Mouse (Mus musculus): ENCODE data around the gene Hnrnpa1.
"Not testable (repeated sequence)": the region's sequence is repeated elsewhere in the genome, so short reads cannot be mapped to it uniquely, and the experiment has no call there.

The Hnrnpa1 gene

GRCm38 (mm10) chr15:103241071-103242018 lies 1.1 kb downstream of the Hnrnpa1 start:
- DNase-seq: not testable (repeated sequence)

- DNase-seq: no peak
These were observed 2.7 kb downstream of the Hnrnpa1 start for GRCm38 (mm10) chr15:103242885-103243284.

- DNase-seq: no peak
These were observed 5.4 kb downstream of the Hnrnpa1 start for GRCm38 (mm10) chr15:103245616-103246015.

- no peak for DNase-seq
These were observed 7.0 kb downstream of the Hnrnpa1 start for GRCm38 (mm10) chr15:103247078-103247781.

- no peak for DNase-seq
These were observed 7.7 kb downstream of the Hnrnpa1 start for GRCm38 (mm10) chr15:103247782-103248400.

- DNase-seq: peak in 1 of 2 experiments; percentile 36
These were observed 8.4 kb downstream of the Hnrnpa1 start for GRCm38 (mm10) chr15:103248401-103249313.

GRCm38 (mm10) chr15:103249511-103249910 lies 9.3 kb downstream of the Hnrnpa1 start:
- not testable (repeated sequence) for DNase-seq

GRCm38 (mm10) chr15:103250195-103250740 lies 10.0 kb downstream of the Hnrnpa1 start:
- DNase-seq: peak; percentile 77 to 83

- no peak for DNase-seq
These were observed 11.4 kb downstream of the Hnrnpa1 start for GRCm38 (mm10) chr15:103251595-103251994.

GRCm38 (mm10) chr15:103252660-103253059 lies 12.4 kb downstream of the Hnrnpa1 start:
- no peak for DNase-seq

GRCm38 (mm10) chr15:103253352-103253751 lies 13.1 kb downstream of the Hnrnpa1 start:
- DNase-seq: no peak

- DNase-seq: peak; percentile 50 to 74
These were observed 14.9 kb downstream of the Hnrnpa1 start for GRCm38 (mm10) chr15:103255169-103255568.

GRCm38 (mm10) chr15:103256210-103256986 lies 16.2 kb downstream of the Hnrnpa1 start:
- DNase-seq: no peak

- DNase-seq: peak; percentile 60 to 89
These were observed 17.8 kb downstream of the Hnrnpa1 start, which contains the start of gene Nfe2 for GRCm38 (mm10) chr15:103257790-103258728. Nfe2 (minus strand) TSS chr15:103258403.

- DNase-seq: no peak
These were observed 18.9 kb downstream of the Hnrnpa1 start for GRCm38 (mm10) chr15:103259162-103259561.

GRCm38 (mm10) chr15:103259989-103260388 lies 19.8 kb downstream of the Hnrnpa1 start:
- DNase-seq: peak; percentile 53 to 62

GRCm38 (mm10) chr15:103264794-103265193 lies 24.6 kb downstream of the Hnrnpa1 start:
- DNase-seq: no peak

GRCm38 (mm10) chr15:103268903-103269302 lies 28.7 kb downstream of the Hnrnpa1 start:
- DNase-seq: no peak

GRCm38 (mm10) chr15:103272419-103273279 lies 32.4 kb downstream of the Hnrnpa1 start, which contains the start of gene Copz1:
Copz1 (plus strand) TSS chr15:103272714.
- DNase-seq: peak; percentile 97 to 99
